Mouse (Mus musculus) stomach, postnatal 0 days (tissue): ENCODE data around the gene Aagab. TPM values are rescaled to one million over a fixed set of nuclear protein-coding genes. Genes with fewer than 3 reads are reported as not detected.

Experiments
- ATAC-seq: fragments of 200-750 bp; cut with Nextera tagmentation; 2 replicates; pipeline ENCODE4 v1.8.0; 2017; ENCODE audit not compliant: low FRiP score, low TSS enrichment
- DNase-seq: peaks from one replicate; pipeline ENCODE4 v3.0.0-alpha.2; 2016; ENCODE audit warnings: low spot score
- H3K27ac ChIP-seq: fragments of 300-500 bp; sonication (generic); replicated peaks from 2 replicates; pipeline ENCODE4 v1.5.1; 2014; ENCODE audit warnings: mild to moderate bottlenecking, control low read depth
- H3K27me3 ChIP-seq: fragments of 300-500 bp; sonication (generic); 2 replicates; pipeline ENCODE4 v1.6.1; 2014; ENCODE audit warnings: low read length; ENCODE audit not compliant: control insufficient read depth, insufficient read depth
- H3K36me3 ChIP-seq: fragments of 300-500 bp; sonication (generic); 2 replicates; pipeline ENCODE4 v1.6.1; 2014; ENCODE audit warnings: low read length, mixed read lengths; ENCODE audit not compliant: control insufficient read depth, insufficient read depth
- H3K4me1 ChIP-seq: fragments of 300-500 bp; sonication (generic); replicated peaks from 2 replicates; pipeline ENCODE4 v1.6.1; 2014; ENCODE audit warnings: antibody characterized with exemption; ENCODE audit not compliant: control insufficient read depth, insufficient read depth
- H3K4me2 ChIP-seq: fragments of 300-500 bp; sonication (generic); replicated peaks from 2 replicates; pipeline ENCODE4 v1.6.1; 2014; ENCODE audit warnings: low read depth, mild to moderate bottlenecking, control low read depth, moderate library complexity
- H3K4me3 ChIP-seq: fragments of 300-500 bp; sonication (generic); 2 replicates; pipeline ENCODE4 v1.5.1; 2014; ENCODE audit warnings: low read depth, low read length, control low read depth
- H3K9ac ChIP-seq: fragments of 300-500 bp; sonication (generic); 2 replicates; pipeline ENCODE4 v1.6.1; 2014; ENCODE audit warnings: mild to moderate bottlenecking, low read length, control low read depth, mixed read lengths
- H3K9me3 ChIP-seq: fragments of 300-500 bp; sonication (generic); 2 replicates; pipeline ENCODE4 v1.6.1; 2016; ENCODE audit warnings: low read length; ENCODE audit not compliant: control insufficient read depth
- CTCF ChIP-seq: IDR thresholded peaks from 2 replicates; pipeline ENCODE4 v1.5.1; 2016; ENCODE audit warnings: antibody characterized with exemption, low read depth, mild to moderate bottlenecking, moderate library complexity
- EP300 ChIP-seq: optimal IDR thresholded peaks from 2 replicates; pipeline ENCODE3; 2016; ENCODE audit warnings: antibody characterized with exemption
- WGBS: fragments of 180-500 bp; shearing (Covaris S2); extraction: QIAGEN DNeasy Blood & Tissue Kit; methylation state at CpG from one replicate; pipeline ENCODE4 v1.1.7; 2014; 5-methylcytosine and 5-hydroxymethylcytosine counted together
- polyA plus RNA-seq: library from polyadenylated mRNA; unstranded; fragments of >200 nt; fragmentation: Nextera tagmentation; extraction: Ambion mirVana; gene quantifications from 2 replicates; pipeline ENCODE4 v1.2.1, GENCODE M21; 2015

The Aagab gene
- polyA plus RNA-seq, 1 experiment from 2014 or later = 26.8 TPM

DNA sequence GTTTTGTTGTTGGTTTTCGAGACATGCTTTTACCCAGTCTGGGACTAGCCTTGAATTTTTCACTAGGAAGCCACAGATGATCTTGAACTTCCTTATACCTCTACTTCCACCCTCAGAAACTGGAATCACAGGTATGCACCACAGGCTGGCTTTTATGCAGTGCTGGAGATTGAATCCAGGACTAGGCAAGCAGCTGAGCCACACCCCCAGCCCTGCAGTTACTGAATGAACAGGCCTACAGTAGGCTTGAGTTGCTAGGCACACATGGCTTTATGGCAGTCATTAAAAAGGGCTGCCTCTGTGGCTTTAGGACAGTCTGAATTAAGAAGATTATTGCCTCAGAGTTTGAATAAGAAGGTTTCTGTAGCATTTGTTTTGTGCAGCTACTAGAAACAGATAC is 7.4 kb upstream of the Aagab start:
- Histone ChIP-seq H3K9ac (no peak overlapping the region), H3K4me3 (no peak overlapping the region), H3K36me3 (no peaks in the 10 kb centered on the region), H3K4me2 (no peak overlapping the region), H3K4me1 (no peaks in the 10 kb centered on the region), H3K9me3 (no peaks in the 10 kb centered on the region), H3K27ac (no peak overlapping the region), H3K27me3 (no peaks in the 10 kb centered on the region)
- WGBS = 88% methylated on average over 1 of the region's 1 CpGs
- DNase-seq = no peak
- TF ChIP-seq CTCF (no peak), EP300 (no peak)
- no peak for ATAC-seq

DNA sequence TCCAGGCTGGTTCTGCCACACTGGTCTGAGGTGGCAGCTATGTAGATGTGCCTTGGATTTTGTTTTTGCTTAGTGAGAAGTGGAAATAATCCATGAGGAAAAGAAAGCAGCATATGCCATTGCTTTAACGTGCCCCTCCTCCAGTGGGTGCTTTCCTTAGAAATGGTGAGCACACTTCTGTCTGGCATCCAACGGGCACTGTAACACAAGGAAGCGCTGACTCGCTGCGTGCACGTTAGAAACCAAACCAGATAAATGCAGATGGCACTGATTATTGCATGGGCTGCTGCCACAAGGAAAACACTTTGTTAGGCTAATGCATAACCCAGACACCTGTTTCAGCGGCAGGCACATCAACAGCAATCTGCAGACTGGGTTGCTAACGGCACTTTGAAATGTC is 6.8 kb upstream of the Aagab start:
- Histone ChIP-seq H3K9ac (no peak overlapping the region), H3K4me1 (no peaks in the 10 kb centered on the region), H3K4me3 (no peak overlapping the region), H3K36me3 (no peaks in the 10 kb centered on the region), H3K27ac (no peak overlapping the region), H3K9me3 (no peaks in the 10 kb centered on the region), H3K27me3 (no peaks in the 10 kb centered on the region), H3K4me2 (no peak overlapping the region)
- no peak for TF ChIP-seq EP300
- TF ChIP-seq CTCF = no peak
- WGBS = 87% methylated on average over 8 of the region's 8 CpGs
- DNase-seq (no peak), ATAC-seq (no peak)

DNA sequence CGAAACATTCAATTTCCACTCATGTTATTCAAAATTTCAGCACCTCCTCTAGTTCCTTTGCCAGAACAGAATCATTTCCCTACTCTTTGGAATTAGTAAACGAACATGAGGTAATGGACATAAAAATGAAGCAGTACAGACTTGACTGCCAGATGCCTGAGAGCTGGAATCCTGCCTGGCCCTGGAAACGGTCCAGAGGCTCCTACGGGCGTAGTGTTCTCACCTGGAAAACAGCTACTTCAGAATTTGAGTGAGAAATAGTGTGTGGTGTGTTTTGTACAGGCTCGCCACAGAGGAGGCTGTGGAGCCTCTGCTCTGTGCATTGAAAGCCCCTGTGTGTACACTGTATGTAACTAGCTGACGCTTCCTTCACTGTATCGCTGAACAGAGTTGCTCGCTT is 5.8 kb upstream of the Aagab start:
- H3K4me3 ChIP-seq = no peak overlapping the region
- no peak overlapping the region for H3K4me2 ChIP-seq
- ATAC-seq = no peak
- H3K9ac ChIP-seq = no peak overlapping the region
- WGBS = 47% methylated on average over 9 of the region's 9 CpGs
- H3K9me3 ChIP-seq = no peaks in the 10 kb centered on the region
- TF ChIP-seq EP300 (no peak), CTCF (no peak)
- no peaks in the 10 kb centered on the region for H3K4me1 ChIP-seq
- no peak overlapping the region for H3K27ac ChIP-seq
- no peaks in the 10 kb centered on the region for H3K27me3 ChIP-seq
- DNase-seq = peak; percentile 30
- no peaks in the 10 kb centered on the region for H3K36me3 ChIP-seq

DNA sequence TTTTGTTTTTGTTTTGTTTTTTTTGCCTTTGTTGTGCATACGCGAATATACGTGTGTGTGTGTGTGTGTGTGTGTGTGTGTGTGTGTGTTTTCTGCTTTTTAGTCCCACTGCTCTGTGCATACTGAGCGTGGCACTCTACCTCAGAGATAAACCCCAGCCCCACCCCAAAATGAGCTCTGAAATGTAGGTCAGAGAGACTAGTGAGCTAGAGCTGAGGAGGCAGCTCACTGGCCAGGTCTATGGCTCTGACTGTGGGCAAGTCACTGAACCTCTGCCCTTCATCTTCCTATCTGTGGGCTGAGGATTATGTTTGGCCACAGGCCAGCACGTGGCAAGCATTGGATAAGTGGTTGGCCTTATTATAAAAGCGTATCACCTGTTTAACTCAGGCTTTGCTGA is 1.4 kb downstream of the Aagab start:
- no peak overlapping the region for H3K9ac ChIP-seq
- H3K4me2 ChIP-seq = no peak overlapping the region; the same call in 1 of the 2 replicates
- 53% methylated on average over 6 of the region's 6 CpGs for WGBS
- ATAC-seq (peak; percentile 53; the same call in 1 of the 2 replicates), DNase-seq (peak; percentile 48)
- peak overlapping the region; percentile 79; the same call in 1 of the 2 replicates for H3K4me3 ChIP-seq
- H3K27me3 ChIP-seq = no peaks in the 10 kb centered on the region
- H3K4me1 ChIP-seq = peaks cover 2% of the 10 kb centered on the region; the same call in 1 of the 2 replicates
- TF ChIP-seq CTCF = no peak
- TF ChIP-seq EP300 = no peak
- no peak overlapping the region for H3K27ac ChIP-seq
- H3K36me3 ChIP-seq = no peaks in the 10 kb centered on the region
- no peaks in the 10 kb centered on the region for H3K9me3 ChIP-seq

DNA sequence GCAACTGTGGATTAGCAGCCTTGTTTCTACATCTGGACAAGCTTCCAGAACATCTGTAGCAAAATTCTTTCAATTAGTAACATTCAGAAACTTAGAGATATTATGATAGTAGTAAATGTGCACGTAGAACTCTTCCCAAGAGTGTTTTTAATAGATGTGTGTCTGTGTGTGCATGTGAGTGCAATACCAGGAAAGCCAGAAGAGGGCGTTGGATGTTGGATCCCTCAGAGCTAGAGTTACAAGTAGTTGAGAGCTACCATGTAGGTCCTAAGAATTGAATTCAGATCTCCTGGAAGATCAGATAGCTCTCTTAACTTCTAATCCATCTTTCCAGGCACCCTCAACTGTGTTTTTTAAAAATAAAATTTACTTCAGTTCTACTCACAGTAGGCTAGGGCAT is 4.1 kb downstream of the Aagab start:
- no peak for DNase-seq
- H3K36me3 ChIP-seq = no peaks in the 10 kb centered on the region
- H3K27ac ChIP-seq = no peak overlapping the region
- peaks cover 2% of the 10 kb centered on the region; the same call in 1 of the 2 replicates for H3K4me1 ChIP-seq
- H3K4me2 ChIP-seq = no peak overlapping the region
- no peaks in the 10 kb centered on the region for H3K27me3 ChIP-seq
- no peak overlapping the region for H3K9ac ChIP-seq
- WGBS = 74% methylated on average over 2 of the region's 2 CpGs
- no peak overlapping the region for H3K4me3 ChIP-seq
- ATAC-seq = no peak
- no peaks in the 10 kb centered on the region for H3K9me3 ChIP-seq
- TF ChIP-seq CTCF (peak; percentile 49), EP300 (no peak)

DNA sequence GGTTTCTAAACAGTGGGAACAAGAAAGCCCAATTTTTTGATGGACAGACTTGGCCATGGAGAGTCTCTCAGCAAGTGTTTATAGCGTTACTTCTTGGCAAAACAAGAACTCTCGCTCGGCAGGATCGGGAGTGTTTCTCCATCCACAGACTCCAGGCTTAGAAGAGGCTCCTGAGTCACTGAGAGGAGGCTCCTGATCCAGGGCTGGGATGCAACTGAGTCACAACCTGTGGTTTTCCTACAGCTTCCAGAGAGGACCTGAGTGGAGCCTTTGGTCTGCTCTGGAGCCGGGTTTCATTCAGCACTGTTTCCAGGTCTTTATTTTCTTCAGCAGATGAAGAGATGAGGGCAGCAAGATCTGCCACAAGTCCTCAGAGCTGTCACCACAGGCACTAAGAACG is 5.5 kb downstream of the Aagab start:
- ATAC-seq (no peak), DNase-seq (no peak)
- Histone ChIP-seq H3K27me3 (no peaks in the 10 kb centered on the region), H3K4me2 (no peak overlapping the region), H3K9me3 (no peaks in the 10 kb centered on the region), H3K4me1 (no peaks in the 10 kb centered on the region), H3K4me3 (no peak overlapping the region), H3K27ac (no peak overlapping the region), H3K36me3 (no peaks in the 10 kb centered on the region), H3K9ac (no peak overlapping the region)
- TF ChIP-seq CTCF = no peak
- TF ChIP-seq EP300 = no peak
- WGBS = 68% methylated on average over 6 of the region's 6 CpGs
